Mouse (Mus musculus) CD4-positive, CD25-positive, alpha-beta regulatory T cell, adult 2 months (primary cell): ENCODE results near the gene Fam174b.
A peak's percentile ranks its signal among the peaks of the same experiment; 100 is the strongest.

Experiments used
- DNase-seq: peaks from one replicate; pipeline ENCODE4 v3.0.0-alpha.2; 2012; ENCODE audit warnings: low read depth, low spot score

Gene Fam174b

GRCm38 (mm10) chr7:73740111-73741035, at the start of gene Fam174b:
TSS of gene Fam174b (plus strand) at chr7:73740302.
- DNase-seq: peak; percentile 43

- no peak for DNase-seq
Observed at GRCm38 (mm10) chr7:73697092-73697491, 43.0 kb upstream of the Fam174b start.

- peak; percentile 21 for DNase-seq
Observed at GRCm38 (mm10) chr7:73704305-73704704, 35.8 kb upstream of the Fam174b start.

GRCm38 (mm10) chr7:73713506-73713905, 26.6 kb upstream of the Fam174b start:
- no peak for DNase-seq

GRCm38 (mm10) chr7:73715928-73716749, 24.0 kb upstream of the Fam174b start:
- no peak for DNase-seq

- no peak for DNase-seq
Observed at GRCm38 (mm10) chr7:73716841-73717240, 23.3 kb upstream of the Fam174b start.

DNA sequence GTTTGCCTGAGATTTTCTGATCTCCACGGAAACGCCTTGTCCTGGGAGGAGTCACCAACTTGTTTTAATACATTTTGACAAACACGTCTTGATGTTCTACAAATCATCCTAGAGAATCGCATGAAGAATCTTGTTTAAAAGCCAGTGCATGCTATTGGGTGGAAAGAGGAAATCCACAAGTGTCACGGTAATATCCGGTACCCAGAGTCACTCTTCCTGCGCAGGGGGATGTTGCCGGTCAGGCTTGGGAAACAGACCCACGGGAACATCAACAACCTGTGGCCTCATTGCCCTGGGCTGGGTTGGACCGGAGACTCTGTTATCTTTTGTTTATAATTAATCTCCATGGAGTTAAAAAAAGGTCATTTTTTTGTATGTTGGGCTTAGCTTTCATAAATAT, 22.1 kb upstream of the Fam174b start:
- no peak for DNase-seq

DNA sequence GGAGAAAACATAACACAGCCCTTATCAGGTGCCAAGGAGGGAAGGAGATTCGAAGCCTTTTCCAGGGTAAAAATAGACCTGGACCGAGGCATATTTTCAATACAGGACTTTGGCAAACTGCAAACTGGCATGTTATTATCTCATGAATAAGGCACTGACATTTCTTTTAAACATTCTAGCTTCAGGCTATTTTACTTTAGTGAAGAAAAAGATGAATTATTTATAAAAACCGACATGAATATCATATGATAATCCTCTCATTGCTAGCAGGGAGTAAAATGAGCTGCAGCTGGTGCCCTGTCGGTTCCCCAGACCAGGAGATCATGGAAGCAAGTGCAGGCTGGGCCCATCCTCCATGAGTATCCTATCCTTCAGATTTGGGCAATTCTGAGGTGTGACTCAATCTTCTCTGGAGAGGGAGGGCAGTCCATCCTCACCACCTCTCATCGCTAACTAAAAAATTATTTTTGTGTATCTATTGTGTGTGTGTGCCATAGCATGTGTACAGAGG, 21.6 kb upstream of the Fam174b start:
- no peak for DNase-seq

DNA sequence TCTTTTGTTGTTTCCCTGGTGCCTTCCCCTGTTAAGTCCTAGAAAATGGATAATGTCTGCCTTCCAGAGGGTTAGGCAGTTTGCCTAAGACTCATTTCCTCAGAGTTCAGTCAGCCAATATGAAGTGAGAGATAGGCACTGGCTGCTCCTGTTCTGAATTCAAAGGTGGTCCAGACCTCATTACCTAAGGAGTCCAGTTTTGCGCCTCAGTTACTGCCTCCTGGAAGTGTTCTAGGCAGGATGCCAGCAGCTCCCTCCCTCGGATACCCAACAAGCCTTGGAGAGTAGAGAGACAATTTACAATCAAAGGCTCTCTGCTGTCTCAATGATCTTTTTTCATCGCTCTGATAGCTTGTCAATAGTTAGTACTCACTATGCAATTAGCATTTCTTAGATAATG, 19.1 kb upstream of the Fam174b start:
- DNase-seq: no peak

DNA sequence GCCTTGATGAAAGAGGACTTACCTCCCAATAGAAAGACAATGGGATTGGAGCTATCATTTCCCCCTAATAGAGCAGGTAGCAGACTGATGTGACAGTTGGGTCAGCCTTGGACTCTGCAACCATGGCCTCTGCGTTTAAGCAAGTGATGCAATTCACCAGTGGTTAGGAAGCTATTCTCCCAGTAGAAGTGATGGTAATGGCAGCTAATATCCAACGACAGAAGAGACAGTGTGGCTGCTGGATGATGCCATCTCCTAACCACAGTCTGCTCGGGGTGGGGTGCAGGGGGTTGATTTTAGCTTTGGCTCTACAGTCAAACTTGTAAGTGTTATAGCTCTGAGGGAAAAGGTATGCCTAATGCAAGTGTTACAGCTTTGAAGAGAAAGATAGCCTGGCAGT, 18.3 kb upstream of the Fam174b start:
- DNase-seq: no peak

DNA sequence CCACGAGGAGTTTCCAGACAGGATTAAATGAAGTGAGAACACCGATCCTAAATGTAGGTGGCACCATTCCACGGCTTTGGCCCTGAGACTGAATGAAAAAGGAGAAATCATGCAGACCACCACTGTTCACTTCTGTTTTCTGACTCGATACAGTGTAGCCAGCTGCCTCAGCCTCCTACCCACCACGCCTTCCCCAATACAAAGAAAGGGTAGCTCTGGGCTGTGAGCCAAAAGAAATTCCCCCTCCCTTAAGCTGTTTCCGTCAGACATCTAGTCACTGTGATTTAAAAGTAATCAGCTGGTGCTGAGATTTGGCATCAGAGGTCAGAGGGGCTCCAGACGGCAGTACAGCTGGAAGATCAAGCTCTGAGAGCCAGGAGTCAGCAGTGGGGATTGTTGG, 10.2 kb upstream of the Fam174b start:
- DNase-seq: no peak

- DNase-seq: no peak
Observed at GRCm38 (mm10) chr7:73730430-73731022, 9.6 kb upstream of the Fam174b start.

DNA sequence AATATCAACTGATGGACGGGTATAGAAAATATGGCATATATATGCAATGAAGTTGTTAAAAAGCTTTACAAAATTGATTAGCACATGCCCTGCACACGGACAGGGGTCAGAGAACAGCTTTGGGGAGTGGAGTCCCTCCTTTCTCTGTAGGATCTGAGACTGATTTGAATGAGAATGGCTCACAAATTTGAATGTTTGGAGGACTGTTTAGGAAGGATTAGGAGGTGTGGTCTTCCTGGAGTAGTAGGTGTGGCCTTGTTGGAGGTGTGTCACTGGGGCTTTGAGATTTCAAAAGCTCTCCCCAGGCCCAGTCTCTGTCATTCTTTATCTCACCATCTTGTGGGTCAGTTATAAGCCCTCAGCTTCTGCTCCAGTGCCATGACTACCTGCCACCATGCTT, 4.1 kb upstream of the Fam174b start:
- no peak for DNase-seq

GRCm38 (mm10) chr7:73741392-73741791, 1.3 kb downstream of the Fam174b start:
- no peak for DNase-seq

DNA sequence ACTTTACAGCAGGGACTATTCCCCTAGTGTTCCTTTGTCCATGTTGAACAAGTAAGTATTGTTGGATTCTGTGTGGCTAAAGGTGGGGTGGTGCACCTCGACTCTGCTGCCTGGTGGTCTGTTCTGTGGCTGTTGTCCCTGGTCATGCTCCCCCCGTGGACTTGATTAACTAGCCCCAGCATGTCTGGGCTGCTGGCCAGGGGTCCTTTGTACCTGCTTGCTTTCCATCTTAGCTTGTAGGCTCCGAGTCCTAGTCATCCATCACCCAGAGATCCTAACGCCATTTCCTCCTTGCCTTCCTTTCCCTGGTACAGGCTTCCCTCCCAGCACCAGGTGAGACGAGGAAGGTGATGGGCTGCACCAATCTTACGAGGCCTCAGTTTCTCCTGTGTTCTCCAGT, 1.7 kb downstream of the Fam174b start:
- DNase-seq: no peak

- no peak for DNase-seq
Observed at GRCm38 (mm10) chr7:73743144-73743543, 3.0 kb downstream of the Fam174b start.

DNA sequence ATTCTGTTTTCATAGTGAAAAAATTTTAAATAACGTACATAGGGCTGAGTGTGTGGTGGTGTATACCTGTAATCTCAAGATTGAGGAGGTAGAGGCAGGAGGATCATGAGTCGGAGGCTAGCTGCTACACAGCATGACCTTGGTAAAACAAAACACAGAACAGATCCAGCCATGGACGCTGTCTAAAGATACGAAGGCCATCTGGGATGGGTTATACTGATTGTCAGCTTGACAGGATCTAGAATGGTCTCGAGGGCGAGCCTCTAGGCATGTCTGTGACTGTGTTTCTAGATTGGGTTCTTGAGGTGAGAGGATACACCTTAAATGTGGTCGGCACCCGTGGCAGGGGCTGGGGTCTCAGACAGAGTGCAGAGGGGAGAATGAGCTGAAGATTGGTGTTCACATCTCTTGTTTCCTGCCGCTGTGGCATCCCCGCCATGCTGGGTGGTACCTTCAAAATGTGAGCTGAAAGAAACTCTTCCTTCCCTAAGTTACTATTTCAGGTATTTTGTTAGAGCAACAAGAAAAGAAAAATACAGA, 3.8 kb downstream of the Fam174b start:
- no peak for DNase-seq

GRCm38 (mm10) chr7:73745903-73746302, 5.8 kb downstream of the Fam174b start:
- no peak for DNase-seq

DNA sequence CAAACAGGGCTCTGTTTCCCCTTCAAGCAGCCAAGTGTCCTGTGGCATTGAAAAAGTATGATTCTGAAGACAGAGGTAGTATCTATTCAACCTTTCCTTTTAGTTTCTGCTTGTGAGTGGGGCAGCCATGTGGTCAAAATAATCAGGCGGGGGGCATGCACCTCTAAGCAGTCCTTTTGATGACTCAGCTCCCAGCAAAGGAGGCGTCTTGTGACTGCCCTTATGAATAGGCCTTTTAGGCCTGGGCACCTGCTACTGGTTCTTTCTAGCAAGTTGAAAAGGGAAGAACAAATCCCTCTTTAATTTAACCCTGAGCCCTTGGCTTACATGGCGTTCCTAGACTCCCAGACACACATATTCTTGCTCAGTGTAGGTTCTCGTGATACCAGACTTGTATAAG, 6.7 kb downstream of the Fam174b start:
- DNase-seq: no peak

DNA sequence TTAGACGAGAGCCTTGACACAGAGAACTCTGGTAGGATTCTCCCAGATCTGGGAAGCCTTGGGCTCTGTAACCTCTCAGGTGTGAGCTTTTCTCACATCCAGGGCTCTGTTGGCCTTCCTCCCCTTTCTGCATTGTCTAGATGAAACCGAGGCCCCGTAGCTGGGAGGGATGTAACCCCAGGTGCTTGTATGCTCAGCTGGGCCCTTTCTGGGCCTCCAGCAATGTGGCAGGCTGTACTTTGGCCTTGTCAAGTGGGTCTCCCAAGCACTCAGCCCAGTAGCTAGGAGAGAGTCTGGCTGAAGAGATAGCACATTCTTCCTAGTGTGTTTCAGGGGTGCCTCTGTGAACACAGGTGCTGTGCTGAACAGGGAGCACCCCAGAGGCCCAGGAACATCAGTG, 7.4 kb downstream of the Fam174b start:
- DNase-seq: no peak

GRCm38 (mm10) chr7:73748437-73749108, 8.5 kb downstream of the Fam174b start:
- no peak for DNase-seq
